Mouse (Mus musculus) myocyte (in vitro differentiated cells): ENCODE measurements around the gene Tmem72. TPM values are rescaled to one million over a fixed set of nuclear protein-coding genes. Genes with fewer than 3 reads are reported as not detected.

Source experiments
- H3K27me3 ChIP-seq: one replicate; pipeline ENCODE4 v1.6.1; 2011; ENCODE audit not compliant: control insufficient read depth, insufficient read depth, insufficient read length
- H3K36me3 ChIP-seq: one replicate; pipeline ENCODE4 v1.6.1; 2011; ENCODE audit not compliant: control insufficient read depth, insufficient read depth
- H3K4me2 ChIP-seq: one replicate; pipeline ENCODE4 v1.6.1; 2011; ENCODE audit warnings: low read depth, control low read depth
- H3K4me3 ChIP-seq: one replicate; pipeline ENCODE4 v1.5.1; 2011; ENCODE audit warnings: mild to moderate bottlenecking, control low read depth, moderate library complexity
- H3K79me2 ChIP-seq: one replicate; pipeline ENCODE4 v1.6.1; 2011; ENCODE audit not compliant: control insufficient read depth, insufficient read depth
- H3ac ChIP-seq: one replicate; pipeline ENCODE4 v1.6.1; 2011; ENCODE audit not compliant: control insufficient read depth, insufficient read length
- CEBPB ChIP-seq: IDR thresholded peaks from 2 replicates; pipeline ENCODE4 v1.6.1; 2011; ENCODE audit warnings: mild to moderate bottlenecking, moderate library complexity; ENCODE audit not compliant: poor library complexity, insufficient read depth, severe bottlenecking
- E2F4 ChIP-seq: IDR thresholded peaks from one replicate; pipeline ENCODE4 v1.6.1; 2011; ENCODE audit warnings: mild to moderate bottlenecking, control low read depth, moderate library complexity; ENCODE audit not compliant: insufficient read depth
- MAX ChIP-seq: IDR thresholded peaks from one replicate; pipeline ENCODE4 v1.6.1; 2011; ENCODE audit warnings: low read depth, mild to moderate bottlenecking, control low read depth
- MYOD1 ChIP-seq, 3 experiments: IDR thresholded peaks; one replicate each; pipeline ENCODE4 v1.6.1; 2011; ENCODE audit warnings: control low read depth in 2 of 3, low read depth in 2 of 3, mild to moderate bottlenecking in 2 of 3, moderate library complexity in 1 of 3; ENCODE audit not compliant: insufficient read length in 2 of 3, control insufficient read depth in 1 of 3
- MYOG ChIP-seq, 3 experiments: IDR thresholded peaks; one replicate each; pipeline ENCODE4 v1.6.1; 2011; ENCODE audit warnings: control low read depth in 2 of 3, low read depth in 2 of 3, mild to moderate bottlenecking in 2 of 3; ENCODE audit not compliant: insufficient read length in 2 of 3, control insufficient read depth in 1 of 3, insufficient read depth in 1 of 3
- POLR2A ChIP-seq: IDR thresholded peaks from one replicate; pipeline ENCODE4 v1.6.1; 2011; ENCODE audit warnings: low read depth, mild to moderate bottlenecking, control low read depth, moderate library complexity; ENCODE audit not compliant: insufficient read length
- POLR2AphosphoS2 ChIP-seq: IDR thresholded peaks from one replicate; pipeline ENCODE4 v1.6.1; 2011; ENCODE audit warnings: low read depth, control low read depth; ENCODE audit not compliant: insufficient read length
- REST ChIP-seq: IDR thresholded peaks from one replicate; pipeline ENCODE4 v1.6.1; 2011; ENCODE audit warnings: mild to moderate bottlenecking, control low read depth, moderate library complexity; ENCODE audit not compliant: insufficient read depth, insufficient read length
- SRF ChIP-seq: IDR thresholded peaks from one replicate; pipeline ENCODE4 v1.6.1; 2011; ENCODE audit warnings: low read depth; ENCODE audit not compliant: control insufficient read depth, insufficient read length
- TCF12 ChIP-seq: IDR thresholded peaks from one replicate; pipeline ENCODE4 v1.6.1; 2011; ENCODE audit warnings: mild to moderate bottlenecking, control low read depth; ENCODE audit not compliant: poor library complexity, insufficient read depth, severe bottlenecking
- TCF3 ChIP-seq: IDR thresholded peaks from one replicate; pipeline ENCODE4 v1.6.1; 2011; ENCODE audit warnings: low read depth, control low read depth; ENCODE audit not compliant: insufficient read length
- USF1 ChIP-seq: IDR thresholded peaks from one replicate; pipeline ENCODE4 v1.6.1; 2011; ENCODE audit warnings: low read depth, mild to moderate bottlenecking, control low read depth, moderate library complexity
- polyA plus RNA-seq: library from polyadenylated mRNA; unstranded; fragments of >200 nt; fragmentation: generic; extraction: Trizol; gene quantifications from one replicate; pipeline ENCODE4 v1.2.1, GENCODE M21; 2012; ENCODE audit warnings: missing spikeins

The Tmem72 gene
- polyA plus RNA-seq, 1 experiment, result 0.04 TPM

GRCm38 (mm10) chr6:116673471-116674282 is 43.0 kb downstream of the Tmem72 start, which contains the start of gene Rassf4:
Gene Rassf4, minus strand, starts transcription at chr6:116673952.
- Histone ChIP-seq H3K4me2 (peak within 1 kb of the TSS; percentile 75), H3K27me3 (no peaks in the 10 kb centered on the region), H3K36me3 (no peaks in the 10 kb centered on the region), H3ac (no peak within 1 kb of the TSS), H3K79me2 (no peaks in the 10 kb centered on the region), H3K4me3 (no peak within 1 kb of the TSS)
- TF ChIP-seq TCF12 (no peak), REST (no peak), MYOG (IDR thresholded peaks at IDR 0.05; ENCODE audit: control insufficient read depth in 1 of 3, insufficient read depth in 1 of 3, insufficient read length in 2 of 3, low read depth in 2 of 3) (no peak), POLR2AphosphoS2 (no peak), POLR2A (no peak), MAX (no peak), TCF3 (no peak), MYOD1 (IDR thresholded peaks at IDR 0.05; ENCODE audit: control insufficient read depth in 1 of 3, insufficient read length in 2 of 3, low read depth in 2 of 3) (no peak), E2F4 (no peak), SRF (no peak)

DNA sequence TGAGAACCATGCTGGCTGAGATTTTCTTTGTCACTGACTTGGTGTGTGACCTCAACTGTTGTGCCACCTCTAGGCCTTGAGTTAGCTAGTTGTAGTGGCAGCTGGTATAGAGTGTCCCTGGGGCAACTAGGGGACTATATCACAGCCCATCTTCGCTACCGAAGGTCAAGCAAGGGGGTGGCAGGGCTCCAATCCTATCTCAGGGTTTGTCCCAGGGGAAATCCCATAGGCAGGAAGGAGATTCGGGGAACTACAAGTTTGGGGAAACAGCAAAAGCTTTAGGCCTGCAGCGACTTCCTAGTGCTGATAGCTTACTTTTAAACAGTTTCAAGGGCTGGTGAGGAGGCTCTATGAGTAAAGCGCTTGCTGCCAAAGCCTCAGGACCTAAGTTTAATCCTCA is 44.4 kb downstream of the Tmem72 start:
- Histone ChIP-seq H3K4me3 (no peak overlapping the region), H3K27me3 (no peaks in the 10 kb centered on the region), H3K36me3 (no peaks in the 10 kb centered on the region), H3K79me2 (no peaks in the 10 kb centered on the region), H3ac (no peak overlapping the region), H3K4me2 (no peak overlapping the region)
- TF ChIP-seq MYOD1 (IDR thresholded peaks at IDR 0.05; ENCODE audit: control insufficient read depth in 1 of 3, insufficient read length in 2 of 3, low read depth in 2 of 3), result no peak
- TF ChIP-seq TCF3, result no peak
- TF ChIP-seq MAX, result no peak

DNA sequence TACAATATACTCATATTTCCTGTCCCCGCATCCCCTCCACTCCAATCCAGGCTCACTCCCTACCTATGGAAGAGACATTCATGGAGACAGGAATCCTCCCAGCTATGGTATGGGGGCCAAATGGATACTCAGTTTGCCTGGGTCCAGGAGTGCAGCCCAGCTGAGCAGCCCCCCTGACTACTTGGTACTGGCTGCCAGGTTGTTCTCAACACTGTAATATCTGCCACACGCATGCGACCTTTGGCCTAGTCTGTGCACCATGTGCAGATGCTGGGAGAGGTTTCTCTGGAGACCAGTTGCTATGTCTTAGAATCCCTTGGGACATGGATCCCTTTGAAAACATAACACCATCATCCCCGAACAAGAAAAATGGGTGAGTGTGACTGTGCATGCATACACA is 44.9 kb downstream of the Tmem72 start:
- H3K79me2 ChIP-seq, result no peaks in the 10 kb centered on the region
- no peaks in the 10 kb centered on the region for H3K36me3 ChIP-seq
- H3K27me3 ChIP-seq, result no peaks in the 10 kb centered on the region
- no peak overlapping the region for H3K4me2 ChIP-seq
- H3ac ChIP-seq, result no peak overlapping the region
- TF ChIP-seq SRF (no peak), MYOG (IDR thresholded peaks at IDR 0.05; ENCODE audit: control insufficient read depth in 1 of 3, insufficient read depth in 1 of 3, insufficient read length in 2 of 3, low read depth in 2 of 3) (no peak), TCF12 (no peak), MYOD1 (IDR thresholded peaks at IDR 0.05; ENCODE audit: control insufficient read depth in 1 of 3, insufficient read length in 2 of 3, low read depth in 2 of 3) (no peak), POLR2A (no peak), TCF3 (no peak), MAX (no peak), REST (no peak), USF1 (no peak), E2F4 (no peak), CEBPB (no peak), POLR2AphosphoS2 (no peak)
- H3K4me3 ChIP-seq, result no peak overlapping the region

DNA sequence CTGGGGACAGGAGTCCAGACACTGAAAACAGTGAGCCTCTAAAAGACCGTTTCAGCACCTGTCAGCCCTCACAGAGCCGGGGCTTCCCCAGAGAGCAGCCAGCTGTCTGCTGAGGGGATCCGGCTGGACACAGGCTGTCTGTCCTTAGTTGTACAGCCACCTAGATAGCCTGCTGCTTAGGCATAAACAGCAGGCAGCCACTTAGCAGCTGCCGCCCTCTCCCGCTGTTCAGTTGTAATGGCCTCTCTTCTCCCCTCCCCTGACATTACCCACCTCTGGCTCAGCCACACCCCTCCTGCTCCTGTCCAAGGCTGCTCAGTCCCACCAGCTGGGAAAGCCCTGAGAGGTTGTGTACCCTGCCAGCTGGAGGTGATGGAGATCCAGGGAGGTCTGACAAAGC is 45.7 kb downstream of the Tmem72 start:
- Histone ChIP-seq H3ac (no peak overlapping the region), H3K4me2 (no peak overlapping the region), H3K36me3 (no peaks in the 10 kb centered on the region), H3K79me2 (no peaks in the 10 kb centered on the region), H3K4me3 (no peak overlapping the region), H3K27me3 (no peaks in the 10 kb centered on the region)
- TF ChIP-seq POLR2AphosphoS2, result no peak
- TF ChIP-seq TCF12, result peak; percentile 64
- TF ChIP-seq MYOD1 (IDR thresholded peaks at IDR 0.05; ENCODE audit: control insufficient read depth in 1 of 3, insufficient read length in 2 of 3, low read depth in 2 of 3), result peak in 2 of 3 experiments; percentile 83 to 87
- TF ChIP-seq MYOG (IDR thresholded peaks at IDR 0.05; ENCODE audit: control insufficient read depth in 1 of 3, insufficient read depth in 1 of 3, insufficient read length in 2 of 3, low read depth in 2 of 3), result peak; percentile 71 to 93 (median 86)
- TF ChIP-seq SRF, result no peak
- peak; percentile 38 for TF ChIP-seq TCF3
- TF ChIP-seq POLR2A, result no peak
- TF ChIP-seq CEBPB, result no peak

- Histone ChIP-seq H3K4me2 (no peak overlapping the region), H3K27me3 (no peaks in the 10 kb centered on the region), H3K79me2 (no peaks in the 10 kb centered on the region), H3ac (no peak overlapping the region), H3K36me3 (no peaks in the 10 kb centered on the region), H3K4me3 (no peak overlapping the region)
- no peak for TF ChIP-seq SRF
- no peak for TF ChIP-seq USF1
- TF ChIP-seq TCF12, result no peak
Observed at GRCm38 (mm10) chr6:116670144-116670543, 46.6 kb downstream of the Tmem72 start.
